Mouse (Mus musculus): Measurements from ENCODE around the gene Hes1.
"Not testable (repeated sequence)": the region's sequence is repeated elsewhere in the genome, so short reads cannot be mapped to it uniquely, and the experiment has no call there.

Hes1 gene

GRCm38 (mm10) chr16:30108167-30108566 lies 44.0 kb downstream of the Hes1 start:
- in situ Hi-C loops (cut with MboI; ENCODE audit: unreplicated experiment in 2 of 2) = not testable (repeated sequence)

- in situ Hi-C loops (cut with MboI; ENCODE audit: unreplicated experiment in 2 of 2) = no loop called here
Observed at GRCm38 (mm10) chr16:30110466-30110865, 46.3 kb downstream of the Hes1 start.

- in situ Hi-C loops (cut with MboI; ENCODE audit: unreplicated experiment in 2 of 2) = no loop called here
Observed at GRCm38 (mm10) chr16:30111069-30111468, 46.9 kb downstream of the Hes1 start.

GRCm38 (mm10) chr16:30111566-30111965 lies 47.4 kb downstream of the Hes1 start:
- in situ Hi-C loops (cut with MboI; ENCODE audit: unreplicated experiment in 2 of 2) = no loop called here

GRCm38 (mm10) chr16:30113170-30113569 lies 49.0 kb downstream of the Hes1 start:
- in situ Hi-C loops (cut with MboI; ENCODE audit: unreplicated experiment in 2 of 2) = no loop called here

GRCm38 (mm10) chr16:30113800-30114199 lies 49.6 kb downstream of the Hes1 start:
- in situ Hi-C loops (cut with MboI; ENCODE audit: unreplicated experiment in 2 of 2) = no loop called here

GRCm38 (mm10) chr16:30114451-30114850 lies 50.3 kb downstream of the Hes1 start:
- in situ Hi-C loops (cut with MboI; ENCODE audit: unreplicated experiment in 2 of 2) = no loop called here
